17 mouse cellular contexts compared by ENCODE assay signal in the genomic region with DNA sequence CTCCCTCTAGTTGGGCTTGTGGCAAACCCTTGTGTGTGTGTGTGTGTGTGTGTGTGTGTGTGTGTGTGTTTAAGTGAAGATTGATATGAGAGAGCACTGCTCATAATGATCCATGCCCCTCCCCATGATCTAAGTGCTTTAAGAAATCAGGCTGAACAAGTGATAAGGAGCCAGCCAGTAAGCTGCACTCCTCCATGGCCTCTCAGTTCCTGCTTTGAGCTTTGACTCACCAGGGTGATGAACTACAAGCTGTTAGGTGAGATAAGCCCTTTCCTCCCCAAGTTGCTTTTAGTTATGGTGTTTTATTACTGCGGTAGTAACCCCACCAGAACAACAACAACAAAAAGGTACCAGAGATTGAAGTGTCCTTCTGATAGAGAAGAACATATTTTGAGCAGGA. TPM values are rescaled to one million over a fixed set of nuclear protein-coding genes. Genes with fewer than 3 reads are reported as not detected.
DNase-seq lines count a peak whose midpoint lies in the region; ATAC-seq and TF ChIP-seq lines count a peak whose summit lies in the region.
"Had no signal": no experiment of that assay in that cellular context is flagged by ENCODE, and none has a peak within 500 bp of the region (broad histone marks: within the 10 kb centered on the region; RNA-seq: fewer than 3 reads in every experiment).

No protein-coding gene starts in this region.

- no peak for TF ChIP-seq CTCF in liver, embryonic 14.5 days (IDR thresholded peaks at IDR 0.05; ENCODE audit: low read depth)

- H3K9ac ChIP-seq in liver, embryonic 14.5 days (replicated peaks) = no peak overlapping the region
- H3K9ac ChIP-seq in stomach, embryonic 14.5 days (replicated peaks; ENCODE audit: low read depth, low read length) = no peak overlapping the region
- H3K9ac ChIP-seq in forebrain, embryonic 11.5 days (ENCODE audit: low read length) = no peak overlapping the region
- H3K9ac ChIP-seq in kidney, embryonic 15.5 days = no peak overlapping the region
- H3K9ac ChIP-seq: forebrain, embryonic 15.5 days; limb, embryonic 12.5 days; lung, embryonic 15.5 days; neural tube, embryonic 13.5 days had no signal

- no peak overlapping the region for H3K4me3 ChIP-seq in liver, embryonic 14.5 days (ENCODE audit: insufficient read depth in 1 of 2, low read depth in 2 of 2, low read length in 2 of 2)
- no peak overlapping the region for H3K4me3 ChIP-seq in stomach, embryonic 14.5 days (ENCODE audit: low read depth, low read length)
- H3K4me3 ChIP-seq in embryonic facial prominence, embryonic 10.5 days = no peak overlapping the region
- no peak overlapping the region for H3K4me3 ChIP-seq in forebrain, embryonic 11.5 days (ENCODE audit: low read depth, low read length)
- H3K4me3 ChIP-seq in kidney, embryonic 15.5 days (replicated peaks) = no peak overlapping the region
- H3K4me3 ChIP-seq: forebrain, embryonic 15.5 days; heart, embryonic 10.5 days; limb, embryonic 12.5 days; lung, embryonic 15.5 days; neural tube, embryonic 13.5 days had no signal

- WGBS in liver, embryonic 14.5 days (ENCODE audit: insufficient replicate concordance) = 4% methylated on average over 1 of the region's 1 CpGs
- WGBS in stomach, embryonic 14.5 days = 81% methylated on average over 1 of the region's 1 CpGs
- WGBS in embryonic facial prominence, embryonic 10.5 days = 94% methylated on average over 1 of the region's 1 CpGs
- WGBS in forebrain, embryonic 11.5 days = 90% methylated on average over 1 of the region's 1 CpGs
- WGBS in kidney, embryonic 15.5 days = 76% methylated on average over 1 of the region's 1 CpGs

- H3K4me1 ChIP-seq in liver, embryonic 14.5 days (replicated peaks; ENCODE audit: control insufficient read depth in 2 of 2, insufficient read depth in 2 of 2, low read length in 1 of 2) = peaks cover 8% of the 10 kb centered on the region in 2 experiments
- H3K4me1 ChIP-seq in stomach, embryonic 14.5 days (ENCODE audit: control insufficient read depth, insufficient read depth, low read length) = no peaks in the 10 kb centered on the region
- H3K4me1 ChIP-seq in embryonic facial prominence, embryonic 10.5 days = no peaks in the 10 kb centered on the region
- H3K4me1 ChIP-seq in forebrain, embryonic 11.5 days (replicated peaks; ENCODE audit: control insufficient read depth, insufficient read depth, low read length) = no peaks in the 10 kb centered on the region
- no peaks in the 10 kb centered on the region for H3K4me1 ChIP-seq in kidney, embryonic 15.5 days
- H3K4me1 ChIP-seq: forebrain, embryonic 15.5 days; limb, embryonic 12.5 days; lung, embryonic 15.5 days; neural tube, embryonic 13.5 days had no signal

- no peaks in the 10 kb centered on the region for H3K9me3 ChIP-seq in liver, embryonic 14.5 days (ENCODE audit: control insufficient read depth, low read length)
- H3K9me3 ChIP-seq in stomach, embryonic 14.5 days (ENCODE audit: control insufficient read depth, low read depth, low read length) = no peaks in the 10 kb centered on the region; the same call in 1 of the 2 replicates
- no peaks in the 10 kb centered on the region for H3K9me3 ChIP-seq in embryonic facial prominence, embryonic 10.5 days
- H3K9me3 ChIP-seq in forebrain, embryonic 11.5 days (ENCODE audit: control insufficient read depth, low read length) = no peaks in the 10 kb centered on the region
- no peaks in the 10 kb centered on the region for H3K9me3 ChIP-seq in kidney, embryonic 15.5 days (replicated peaks)
- H3K9me3 ChIP-seq: forebrain, embryonic 15.5 days; heart, embryonic 10.5 days; lung, embryonic 15.5 days; neural tube, embryonic 13.5 days had no signal

- no peak overlapping the region for H3K27ac ChIP-seq in liver, embryonic 14.5 days
- H3K27ac ChIP-seq in stomach, embryonic 14.5 days (ENCODE audit: low read length) = no peak overlapping the region
- H3K27ac ChIP-seq in embryonic facial prominence, embryonic 10.5 days (replicated peaks) = no peak overlapping the region
- no peak overlapping the region for H3K27ac ChIP-seq in forebrain, embryonic 11.5 days (ENCODE audit: low read depth, low read length)
- no peak overlapping the region for H3K27ac ChIP-seq in kidney, embryonic 15.5 days
- H3K27ac ChIP-seq: forebrain, embryonic 15.5 days; heart, embryonic 10.5 days; limb, embryonic 12.5 days; lung, embryonic 15.5 days; neural tube, embryonic 13.5 days had no signal

- peak; percentile 84 for DNase-seq in MEL-GATA-1-ER (ENCODE audit: extremely low read depth, low read depth)
- peak; percentile 42 to 55 (median 44) for DNase-seq in liver, embryonic 14.5 days (ENCODE audit: low read depth in 3 of 3, low spot score in 3 of 3)
- no peak for DNase-seq in embryonic facial prominence, embryonic 10.5 days (ENCODE audit: low spot score)
- DNase-seq in forebrain, embryonic 11.5 days (ENCODE audit: low spot score) = no peak
- no peak for DNase-seq in lung, postnatal 36 days
- DNase-seq: cerebellum, adult 11 months; cerebellum, postnatal 14 days; midbrain, embryonic 14.5 days; right cerebral cortex, adult 18-20 months had no signal

- H3K36me3 ChIP-seq in liver, embryonic 14.5 days (replicated peaks; ENCODE audit: control insufficient read depth, insufficient read depth, low read depth) = peaks cover 3% of the 10 kb centered on the region; the same call in 1 of the 2 replicates
- no peaks in the 10 kb centered on the region; the same call in 1 of the 2 replicates for H3K36me3 ChIP-seq in stomach, embryonic 14.5 days (ENCODE audit: control insufficient read depth, insufficient read depth, low read length)
- H3K36me3 ChIP-seq in embryonic facial prominence, embryonic 10.5 days (replicated peaks) = peaks cover 18% of the 10 kb centered on the region
- no peaks in the 10 kb centered on the region; the same call in none of the 2 replicates for H3K36me3 ChIP-seq in forebrain, embryonic 11.5 days (ENCODE audit: control insufficient read depth, insufficient read depth, low read length)
- peaks cover 14% of the 10 kb centered on the region for H3K36me3 ChIP-seq in kidney, embryonic 15.5 days

- peak; percentile 79 for ATAC-seq in erythroid progenitor cell, adult 5-6 weeks (replicated peaks; ENCODE audit: low FRiP score, poor library complexity, severe bottlenecking)
- peak; percentile 89 for ATAC-seq in liver, embryonic 14.5 days (ENCODE audit: insufficient read depth)
- peak; percentile 33; the same call in 1 of the 2 replicates for ATAC-seq in stomach, embryonic 14.5 days (ENCODE audit: insufficient number of reproducible peaks, insufficient read depth, low FRiP score, low read depth)
- ATAC-seq in forebrain, embryonic 11.5 days (replicated peaks; ENCODE audit: low FRiP score) = no peak
- ATAC-seq in kidney, embryonic 15.5 days (replicated peaks; ENCODE audit: low FRiP score) = no peak
- ATAC-seq: forebrain, embryonic 15.5 days had no signal

- H3K27me3 ChIP-seq in liver, embryonic 14.5 days (ENCODE audit: control insufficient read depth, insufficient read depth, low read length) = no peaks in the 10 kb centered on the region
- no peaks in the 10 kb centered on the region for H3K27me3 ChIP-seq in stomach, embryonic 14.5 days (ENCODE audit: control insufficient read depth, insufficient read depth, low read length)
- H3K27me3 ChIP-seq in embryonic facial prominence, embryonic 10.5 days (replicated peaks; ENCODE audit: low read depth, poor library complexity, severe bottlenecking) = no peaks in the 10 kb centered on the region
- no peaks in the 10 kb centered on the region for H3K27me3 ChIP-seq in forebrain, embryonic 11.5 days (ENCODE audit: control insufficient read depth, insufficient read depth, low read length)
- no peaks in the 10 kb centered on the region for H3K27me3 ChIP-seq in kidney, embryonic 15.5 days
- H3K27me3 ChIP-seq: forebrain, embryonic 15.5 days; limb, embryonic 12.5 days; lung, embryonic 15.5 days; neural tube, embryonic 13.5 days had no signal

- peak; percentile 75 for TF ChIP-seq EP300 in liver, embryonic 14.5 days (IDR thresholded peaks at IDR 0.05; ENCODE audit: low read depth)

- peak overlapping the region; percentile 26; the same call in 1 of the 2 replicates for H3K4me2 ChIP-seq in liver, embryonic 14.5 days (ENCODE audit: low read depth)
- H3K4me2 ChIP-seq in stomach, embryonic 14.5 days (replicated peaks; ENCODE audit: low read depth, low read length) = no peak overlapping the region
- no peak overlapping the region for H3K4me2 ChIP-seq in forebrain, embryonic 11.5 days (ENCODE audit: low read depth, low read length, severe bottlenecking)
- no peak overlapping the region for H3K4me2 ChIP-seq in kidney, embryonic 15.5 days
- H3K4me2 ChIP-seq: forebrain, embryonic 15.5 days; limb, embryonic 12.5 days; lung, embryonic 15.5 days; neural tube, embryonic 13.5 days had no signal

RNA-seq across cellular contexts. Expression of gene Zwint, which starts 21.9 kb away (rescaled TPM):
- total RNA-seq in erythroid progenitor cell, adult 5-6 weeks (2015; ENCODE audit: low replicate concordance) = 83.6 and 96.4 TPM in 2 replicates
- total RNA-seq in erythroid progenitor cell, adult 5-6 weeks (2017; ENCODE audit: low replicate concordance) = 130 and 165 TPM in 2 replicates
- polyA plus RNA-seq in liver, embryonic 14.5 days (2012; rRNA removed) = 83.9 and 92.6 TPM in 2 replicates
- 150 and 152 TPM in 2 replicates for polyA plus RNA-seq in liver, embryonic 14.5 days (2014; fragmentation: Nextera tagmentation; extraction: Ambion mirVana)
- 253 and 254 TPM in 2 replicates for polyA plus RNA-seq in stomach, embryonic 14.5 days (2014; fragmentation: Nextera tagmentation; extraction: Ambion mirVana)
- 366 and 368 TPM in 2 replicates for polyA plus RNA-seq in embryonic facial prominence, embryonic 10.5 days (2016; fragmentation: Nextera tagmentation; extraction: Ambion mirVana)
- 435 and 447 TPM in 2 replicates for polyA plus RNA-seq in forebrain, embryonic 11.5 days (2014; fragmentation: Nextera tagmentation; extraction: Ambion mirVana)
- 230 and 249 TPM in 2 replicates for polyA plus RNA-seq in kidney, embryonic 15.5 days (2015; fragmentation: Nextera tagmentation; extraction: Ambion mirVana)

Comparison
In these comparisons a context has a peak if more than half of its experiments do, and no peak if none do; other contexts are left out.
1. DNase-seq: peak in MEL-GATA-1-ER (single experiment) and liver, embryonic 14.5 days (3 of 3); none in embryonic facial prominence, embryonic 10.5 days (single experiment), forebrain, embryonic 11.5 days (single experiment) and lung, postnatal 36 days (single experiment).
2. ATAC-seq: peak in erythroid progenitor cell, adult 5-6 weeks (single experiment), liver, embryonic 14.5 days (single experiment) and stomach, embryonic 14.5 days (single experiment); none in forebrain, embryonic 11.5 days (single experiment) and kidney, embryonic 15.5 days (single experiment).